Mouse (Mus musculus) CH12.LX (cell line): ENCODE data around the gene Slc22a17. TPM values are rescaled to one million over a fixed set of nuclear protein-coding genes. Genes with fewer than 3 reads are reported as not detected.

Source experiments
- DNase-seq: peaks from one replicate; pipeline ENCODE4 v3.0.0-alpha.2; 2013; ENCODE audit errors: extremely low read depth
- H3K27ac ChIP-seq: 2 replicates; pipeline ENCODE4 v1.5.1; 2012; ENCODE audit warnings: low read depth, mild to moderate bottlenecking, control low read depth, moderate library complexity; ENCODE audit not compliant: insufficient read depth
- H3K27me3 ChIP-seq: replicated peaks from 2 replicates; pipeline ENCODE3; 2012; ENCODE audit warnings: inconsistent platforms
- H3K36me3 ChIP-seq, 2 experiments: replicated peaks in 1 of 2; 2 replicates each; pipeline versions ENCODE3 to v1.6.1; 2012; ENCODE audit warnings: inconsistent platforms in 1 of 2, low read length in 1 of 2, mild to moderate bottlenecking in 1 of 2, mixed read lengths in 1 of 2, moderate library complexity in 1 of 2; ENCODE audit not compliant: control insufficient read depth in 1 of 2, insufficient read depth in 1 of 2
- H3K4me1 ChIP-seq, 2 experiments: 2 replicates each; pipeline ENCODE4 v1.6.1; 2012; ENCODE audit warnings: inconsistent platforms in 1 of 2, moderate library complexity in 1 of 2; ENCODE audit not compliant: insufficient read depth in 2 of 2, control insufficient read depth in 1 of 2
- H3K4me2 ChIP-seq: 2 replicates; pipeline ENCODE4 v1.6.1; 2012; ENCODE audit warnings: low read depth, mild to moderate bottlenecking, control low read depth; ENCODE audit not compliant: poor library complexity, insufficient read depth, severe bottlenecking
- H3K4me3 ChIP-seq, 3 experiments: fragments of 150-350 bp in 1 of 3; sonication (generic) in 1 of 3; replicated peaks in 1 of 3; 2 replicates each; pipeline versions ENCODE3 to v1.5.1; 2011 to 2012; ENCODE audit warnings: low read depth in 2 of 3, low read length in 2 of 3, mild to moderate bottlenecking in 2 of 3, moderate library complexity in 2 of 3, control low read depth in 1 of 3, improper control_type of control experiment in 1 of 3, inconsistent platforms in 1 of 3, mixed read lengths in 1 of 3; ENCODE audit not compliant: poor library complexity in 1 of 3
- H3K79me2 ChIP-seq: replicated peaks from 2 replicates; pipeline ENCODE4 v1.6.1; 2012; ENCODE audit warnings: mild to moderate bottlenecking, moderate library complexity; ENCODE audit not compliant: control insufficient read depth, poor library complexity, insufficient read depth, severe bottlenecking; ENCODE audit errors: extremely low read depth
- H3K9ac ChIP-seq: 2 replicates; pipeline ENCODE4 v1.6.1; 2012; ENCODE audit warnings: low read depth, mild to moderate bottlenecking, control low read depth, moderate library complexity; ENCODE audit not compliant: insufficient read depth
- H3K9me3 ChIP-seq: replicated peaks from 2 replicates; pipeline ENCODE3; 2012; ENCODE audit warnings: low read length, inconsistent platforms, mixed read lengths
- CHD2 ChIP-seq: IDR thresholded peaks from 2 replicates; pipeline ENCODE4 v1.6.1; 2011; ENCODE audit warnings: low read length, improper control_type of control experiment
- IRF4 ChIP-seq: IDR thresholded peaks from 2 replicates; pipeline ENCODE4 v1.6.1; 2014; ENCODE audit warnings: low read depth, mild to moderate bottlenecking, inconsistent platforms, low read length, improper control_type of control experiment
- JUND ChIP-seq: conservative IDR thresholded peaks from 2 replicates; pipeline ENCODE4 v1.6.1; 2011; ENCODE audit warnings: low read depth, low read length, improper control_type of control experiment
- MAX ChIP-seq: IDR thresholded peaks from 2 replicates; pipeline ENCODE4 v1.6.1; 2011; ENCODE audit warnings: low read length, improper control_type of control experiment
- NELFE ChIP-seq: IDR thresholded peaks from 2 replicates; pipeline ENCODE4 v1.6.1; 2011; ENCODE audit warnings: low read depth, low read length, improper control_type of control experiment
- RAD21 ChIP-seq: IDR thresholded peaks from 2 replicates; pipeline ENCODE4 v1.6.1; 2011; ENCODE audit warnings: low read depth, mild to moderate bottlenecking, low read length, improper control_type of control experiment, moderate library complexity
- USF2 ChIP-seq: conservative IDR thresholded peaks from 2 replicates; pipeline ENCODE4 v1.6.1; 2011; ENCODE audit warnings: low read depth, low read length, improper control_type of control experiment
- dilution Hi-C: fragments of 300-500 bp; cut with MboI; formaldehyde crosslinking; loops from 2 replicates; pipeline ENCODE4 v1.14.3; 2020; ENCODE audit warnings: low sequenced_read_pairs; ENCODE audit not compliant: extremely low pct_unique_long_range_greater_than_20kb, extremely low pct_ligation_motif_present
- in situ Hi-C: fragments of 300-500 bp; cut with MboI; formaldehyde crosslinking; loops from 3 replicates; pipeline ENCODE4 v1.14.3; 2019; ENCODE audit warnings: low sequenced_read_pairs, low pct_ligation_motif_present, low pct_unique_long_range_greater_than_20kb, mixed read lengths
- polyA plus RNA-seq: library from polyadenylated mRNA; unstranded; fragments of >175 nt; gene quantifications from 2 replicates; pipeline ENCODE4 v1.2.1, GENCODE M21; 2012; ENCODE audit warnings: low read depth; ENCODE audit not compliant: insufficient read length
- total RNA-seq, 2 experiments: library from RNA; depleted of rRNA; stranded (reverse); fragments of 300-350 nt in 1 of 2; fragments of >200 nt in 1 of 2; gene quantifications; 2 replicates each; pipeline ENCODE4 v1.2.3; 2012 to 2014

Slc22a17 gene
- total and polyA plus RNA-seq, 3 experiments, result 0.04 to 1.1 (median 0.34) TPM

DNA sequence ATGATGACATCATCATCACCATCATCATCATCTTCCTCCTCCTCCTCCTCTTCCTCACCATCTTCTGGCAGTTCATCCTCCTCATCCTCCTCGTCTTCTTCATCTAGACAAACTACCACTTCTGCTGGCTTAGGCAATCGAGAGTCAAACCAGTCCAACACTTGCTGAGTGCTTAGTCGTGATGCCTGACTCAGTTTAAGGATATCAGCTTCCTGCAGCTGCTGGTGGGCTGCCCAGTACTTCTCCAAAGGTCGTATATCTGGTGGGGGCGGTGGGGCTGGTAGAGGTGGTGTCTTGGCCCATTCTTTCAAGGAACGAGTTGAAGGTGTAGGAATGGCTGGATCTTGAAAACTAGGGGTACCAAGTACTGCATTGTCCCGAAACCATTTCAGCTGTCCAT, 56.2 kb downstream of the Slc22a17 start:
- peaks cover 0 to 8% of the 10 kb centered on the region in 2 experiments; a peak in 2 of 4 replicates for H3K4me1 ChIP-seq
- no peaks in the 10 kb centered on the region for H3K79me2 ChIP-seq
- DNase-seq, result no peak
- no peaks in the 10 kb centered on the region for H3K9me3 ChIP-seq
- H3K9ac ChIP-seq, result no peak overlapping the region
- no peak overlapping the region for H3K4me2 ChIP-seq
- no peak overlapping the region for H3K4me3 ChIP-seq
- dilution Hi-C loops (no loop called here), in situ Hi-C loops (loop anchor here (10.0 kb wide), 1 partner anchor 158 kb away; the partner anchor contains the start of gene Ngdn)
- no peaks in the 10 kb centered on the region for H3K27me3 ChIP-seq
- TF ChIP-seq USF2 (no peak), CHD2 (no peak), IRF4 (no peak), NELFE (no peak), JUND (no peak), RAD21 (no peak), MAX (no peak)
- H3K36me3 ChIP-seq, result peaks cover 0 to 11% of the 10 kb centered on the region in 2 experiments
- H3K27ac ChIP-seq, result no peak overlapping the region

Other genes starting within 250 kb of the Slc22a17 start
Only the 20 nearest of the 22 such genes appear.
- gene Gm29776, start 214.3 kb downstream of the Slc22a17 start, total RNA-seq (2012; rRNA removed), result not detected in 2 replicates
- gene Gm29776, start 214.3 kb downstream of the Slc22a17 start, total RNA-seq (2014; rRNA removed), result not detected in 2 replicates
- not detected in 2 replicates for gene Gm29776, start 214.3 kb downstream of the Slc22a17 start, polyA plus RNA-seq
- 0.34 TPM in 1 of 2 replicates, not detected in the other for gene Cebpe, start 201.0 kb downstream of the Slc22a17 start, total RNA-seq (2012; rRNA removed)
- gene Cebpe, start 201.0 kb downstream of the Slc22a17 start, total RNA-seq (2014; rRNA removed), result not detected in 2 replicates
- 0.46 TPM in 1 of 2 replicates, not detected in the other for gene Cebpe, start 201.0 kb downstream of the Slc22a17 start, polyA plus RNA-seq
- 0.08 and 0.13 TPM in 2 replicates for gene Slc7a8, start 131.2 kb downstream of the Slc22a17 start, total RNA-seq (2012; rRNA removed)
- not detected in 2 replicates for gene Slc7a8, start 131.2 kb downstream of the Slc22a17 start, total RNA-seq (2014; rRNA removed)
- gene Slc7a8, start 131.2 kb downstream of the Slc22a17 start, polyA plus RNA-seq, result 0.16 and 0.17 TPM in 2 replicates
- not detected in 2 replicates for gene Rnf212b, start 99.0 kb downstream of the Slc22a17 start, total RNA-seq (2012; rRNA removed)
- not detected in 2 replicates for gene Rnf212b, start 99.0 kb downstream of the Slc22a17 start, total RNA-seq (2014; rRNA removed)
- not detected in 2 replicates for gene Rnf212b, start 99.0 kb downstream of the Slc22a17 start, polyA plus RNA-seq
- 2.3 and 3.7 TPM in 2 replicates for gene Homez, start 42.2 kb downstream of the Slc22a17 start, total RNA-seq (2012; rRNA removed)
- 3.5 TPM in 2 replicates for gene Homez, start 42.2 kb downstream of the Slc22a17 start, total RNA-seq (2014; rRNA removed)
- 2.3 and 7.2 TPM in 2 replicates for gene Homez, start 42.2 kb downstream of the Slc22a17 start, polyA plus RNA-seq
- gene Ppp1r3e, start 35.6 kb downstream of the Slc22a17 start, total RNA-seq (2012; rRNA removed), result 1.3 and 1.6 TPM in 2 replicates
- gene Ppp1r3e, start 35.6 kb downstream of the Slc22a17 start, total RNA-seq (2014; rRNA removed), result 0.51 and 0.55 TPM in 2 replicates
- 1.2 and 1.4 TPM in 2 replicates for gene Ppp1r3e, start 35.6 kb downstream of the Slc22a17 start, polyA plus RNA-seq
- gene Bcl2l2, start 29.8 kb downstream of the Slc22a17 start, total RNA-seq (2012; rRNA removed), result 4.8 and 6.2 TPM in 2 replicates
- 0.32 and 0.50 TPM in 2 replicates for gene Bcl2l2, start 29.8 kb downstream of the Slc22a17 start, total RNA-seq (2014; rRNA removed)
- gene Bcl2l2, start 29.8 kb downstream of the Slc22a17 start, polyA plus RNA-seq, result 0.46 and 0.76 TPM in 2 replicates
- 0.13 TPM in 1 of 2 replicates, not detected in the other for gene Gm20521, start 29.7 kb downstream of the Slc22a17 start, total RNA-seq (2012; rRNA removed)
- not detected in 2 replicates for gene Gm20521, start 29.7 kb downstream of the Slc22a17 start, total RNA-seq (2014; rRNA removed)
- not detected in 2 replicates for gene Gm20521, start 29.7 kb downstream of the Slc22a17 start, polyA plus RNA-seq
- gene Pabpn1, start 20.6 kb downstream of the Slc22a17 start, total RNA-seq (2012; rRNA removed), result 56.8 and 73.7 TPM in 2 replicates
- 85.5 and 88.0 TPM in 2 replicates for gene Pabpn1, start 20.6 kb downstream of the Slc22a17 start, total RNA-seq (2014; rRNA removed)
- 275 and 302 TPM in 2 replicates for gene Pabpn1, start 20.6 kb downstream of the Slc22a17 start, polyA plus RNA-seq
- gene Efs, start 13.0 kb upstream of the Slc22a17 start, total RNA-seq (2012; rRNA removed), result not detected in 2 replicates
- not detected in 2 replicates for gene Efs, start 13.0 kb upstream of the Slc22a17 start, total RNA-seq (2014; rRNA removed)
- not detected in 2 replicates for gene Efs, start 13.0 kb upstream of the Slc22a17 start, polyA plus RNA-seq
- not detected in 2 replicates for gene Il25, start 19.6 kb upstream of the Slc22a17 start, total RNA-seq (2012; rRNA removed)
- gene Il25, start 19.6 kb upstream of the Slc22a17 start, total RNA-seq (2014; rRNA removed), result not detected in 2 replicates
- gene Il25, start 19.6 kb upstream of the Slc22a17 start, polyA plus RNA-seq, result not detected in 2 replicates
- gene Cmtm5, start 23.1 kb upstream of the Slc22a17 start, total RNA-seq (2012; rRNA removed), result not detected in 2 replicates
- gene Cmtm5, start 23.1 kb upstream of the Slc22a17 start, total RNA-seq (2014; rRNA removed), result not detected in 2 replicates
- gene Cmtm5, start 23.1 kb upstream of the Slc22a17 start, polyA plus RNA-seq, result not detected in 2 replicates
- 0.21 and 0.98 TPM in 2 replicates for gene Myh6, start 53.8 kb upstream of the Slc22a17 start, total RNA-seq (2012; rRNA removed)
- gene Myh6, start 53.8 kb upstream of the Slc22a17 start, total RNA-seq (2014; rRNA removed), result 0.04 and 0.16 TPM in 2 replicates
- 1.3 and 1.5 TPM in 2 replicates for gene Myh6, start 53.8 kb upstream of the Slc22a17 start, polyA plus RNA-seq
- not detected in 2 replicates for gene Gm17428, start 63.8 kb upstream of the Slc22a17 start, total RNA-seq (2012; rRNA removed)
- not detected in 2 replicates for gene Gm17428, start 63.8 kb upstream of the Slc22a17 start, total RNA-seq (2014; rRNA removed)
- not detected in 2 replicates for gene Gm17428, start 63.8 kb upstream of the Slc22a17 start, polyA plus RNA-seq
- 0.08 TPM in 2 replicates for gene Myh7, start 81.5 kb upstream of the Slc22a17 start, total RNA-seq (2012; rRNA removed)
- gene Myh7, start 81.5 kb upstream of the Slc22a17 start, total RNA-seq (2014; rRNA removed), result not detected in 2 replicates
- 0.57 TPM in 1 of 2 replicates, not detected in the other for gene Myh7, start 81.5 kb upstream of the Slc22a17 start, polyA plus RNA-seq
- gene Ngdn, start 102.3 kb upstream of the Slc22a17 start, total RNA-seq (2012; rRNA removed), result 77.9 and 90.7 TPM in 2 replicates
- gene Ngdn, start 102.3 kb upstream of the Slc22a17 start, total RNA-seq (2014; rRNA removed), result 111 and 128 TPM in 2 replicates
- 75.4 and 79.0 TPM in 2 replicates for gene Ngdn, start 102.3 kb upstream of the Slc22a17 start, polyA plus RNA-seq
- 0.34 and 0.59 TPM in 2 replicates for gene Zfhx2, start 179.2 kb upstream of the Slc22a17 start, total RNA-seq (2012; rRNA removed)
- gene Zfhx2, start 179.2 kb upstream of the Slc22a17 start, total RNA-seq (2014; rRNA removed), result 0.03 and 0.07 TPM in 2 replicates
- 0.29 and 0.30 TPM in 2 replicates for gene Zfhx2, start 179.2 kb upstream of the Slc22a17 start, polyA plus RNA-seq
- 3.7 and 4.0 TPM in 2 replicates for gene Thtpa, start 181.7 kb upstream of the Slc22a17 start, total RNA-seq (2012; rRNA removed)
- 9.0 and 9.4 TPM in 2 replicates for gene Thtpa, start 181.7 kb upstream of the Slc22a17 start, total RNA-seq (2014; rRNA removed)
- 5.5 and 6.7 TPM in 2 replicates for gene Thtpa, start 181.7 kb upstream of the Slc22a17 start, polyA plus RNA-seq
- 23.4 and 28.5 TPM in 2 replicates for gene Ap1g2, start 193.5 kb upstream of the Slc22a17 start, total RNA-seq (2012; rRNA removed)
- 16.2 and 18.3 TPM in 2 replicates for gene Ap1g2, start 193.5 kb upstream of the Slc22a17 start, total RNA-seq (2014; rRNA removed)
- 59.1 and 64.8 TPM in 2 replicates for gene Ap1g2, start 193.5 kb upstream of the Slc22a17 start, polyA plus RNA-seq
- gene Jph4, start 203.8 kb upstream of the Slc22a17 start, total RNA-seq (2012; rRNA removed), result not detected in 2 replicates
- not detected in 2 replicates for gene Jph4, start 203.8 kb upstream of the Slc22a17 start, total RNA-seq (2014; rRNA removed)
- gene Jph4, start 203.8 kb upstream of the Slc22a17 start, polyA plus RNA-seq, result not detected in 2 replicates